Mouse (Mus musculus) T-helper 1 cell (primary cell): ENCODE measurements around the gene Pcsk4.

ENCODE experiments used
- in situ Hi-C: fragments of 300-600 bp; cut with MboI, MseI; formaldehyde crosslinking; loops from one replicate; pipeline ENCODE4 v1.15.1; 2025; ENCODE audit warnings: high pct_unique_total_duplicates

Gene Pcsk4

DNA sequence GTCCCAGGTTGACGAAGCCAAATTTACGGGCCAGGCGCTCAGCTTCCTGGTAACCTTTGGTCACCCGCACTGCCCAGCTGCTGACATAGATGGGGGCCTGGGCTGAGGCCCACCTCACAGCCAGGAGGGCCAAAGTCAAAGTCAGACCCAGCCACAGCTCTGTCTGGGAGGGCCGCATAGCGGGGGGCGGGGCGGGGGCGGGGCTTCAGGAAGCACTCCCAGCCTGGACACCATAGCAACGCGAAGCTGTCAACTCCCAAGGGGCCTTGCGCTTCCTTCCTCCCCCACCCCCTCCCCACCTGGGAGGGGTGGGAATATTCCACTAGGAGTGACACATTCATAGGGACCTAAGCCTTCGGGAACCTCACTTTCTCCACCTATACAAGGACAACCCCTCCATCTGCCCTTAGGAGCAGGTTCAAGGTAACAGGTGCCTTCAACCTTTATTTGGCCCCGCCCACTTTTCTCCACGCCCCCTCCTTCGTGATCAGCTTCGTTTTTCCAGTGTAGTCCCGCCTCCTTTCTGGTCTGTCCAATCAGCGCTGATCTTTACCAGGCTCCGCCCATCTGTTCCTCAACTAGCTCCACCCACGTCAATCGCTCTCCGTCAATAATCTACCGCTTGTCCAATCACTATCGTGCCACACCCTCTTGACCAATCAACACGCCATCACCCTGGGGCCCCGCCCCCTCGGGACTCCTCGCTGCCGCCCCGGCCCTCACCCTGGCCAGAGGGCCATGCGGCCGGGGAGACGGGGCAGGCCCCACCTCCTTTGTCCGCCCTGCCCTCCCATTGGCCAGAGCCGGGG is at the start of gene Pcsk4, which contains the start of gene Reep6:
Gene Pcsk4 (minus strand): TSS at position 226 of the 809 bp plus-strand sequence.
Gene Reep6 (plus strand): TSS at position 681 of the 809 bp plus-strand sequence.
- in situ Hi-C loops = no loop called here

DNA sequence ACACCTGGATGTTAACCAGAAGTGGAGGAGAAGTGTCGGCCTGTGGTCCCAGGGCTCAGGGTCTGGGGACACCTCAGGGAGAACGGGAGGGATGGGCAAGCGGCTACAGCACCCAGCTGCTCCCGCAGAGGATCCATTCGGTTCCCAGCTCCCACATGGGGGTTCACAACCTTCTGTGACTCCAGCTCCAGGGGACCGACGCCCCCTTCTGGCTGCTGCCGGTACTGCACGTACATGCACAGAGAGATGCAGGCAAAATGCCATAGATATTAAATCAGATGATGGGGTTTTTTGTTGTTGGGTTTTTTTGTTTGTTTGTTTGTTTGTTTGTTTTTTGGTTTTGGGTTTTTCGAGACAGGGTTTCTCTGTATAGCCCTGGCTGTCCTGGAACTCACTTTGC is 48.4 kb upstream of the Pcsk4 start:
- in situ Hi-C loops = no loop called here

DNA sequence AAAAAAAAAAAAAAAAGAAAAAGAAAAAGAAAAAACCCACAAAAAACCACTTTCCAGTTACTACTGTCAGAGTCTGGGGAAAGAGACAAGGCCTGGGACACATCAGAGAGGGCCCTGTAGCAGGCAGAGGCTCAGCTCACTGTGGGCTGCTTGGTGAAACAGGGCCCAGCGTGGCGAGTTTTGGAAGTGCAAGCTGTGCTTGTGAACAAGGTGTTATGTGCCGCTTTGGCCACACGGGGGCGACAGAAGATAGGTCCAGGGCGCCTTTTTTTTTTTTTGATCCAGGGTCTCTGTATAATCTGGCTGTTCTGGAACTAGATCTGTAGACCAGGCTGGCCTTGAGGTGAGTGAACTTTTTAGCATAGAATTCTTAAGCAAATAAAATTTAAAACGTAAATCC is 46.9 kb upstream of the Pcsk4 start:
- in situ Hi-C loops = no loop called here

- in situ Hi-C loops = no loop called here
Measured at GRCm38 (mm10) chr10:80374063-80374462, 44.8 kb upstream of the Pcsk4 start.

GRCm38 (mm10) chr10:80372706-80373105 is 43.4 kb upstream of the Pcsk4 start:
- in situ Hi-C loops = no loop called here

- in situ Hi-C loops = no loop called here
Measured at GRCm38 (mm10) chr10:80371983-80372382, 42.7 kb upstream of the Pcsk4 start.

GRCm38 (mm10) chr10:80371411-80371966 is 42.2 kb upstream of the Pcsk4 start:
- in situ Hi-C loops = no loop called here

DNA sequence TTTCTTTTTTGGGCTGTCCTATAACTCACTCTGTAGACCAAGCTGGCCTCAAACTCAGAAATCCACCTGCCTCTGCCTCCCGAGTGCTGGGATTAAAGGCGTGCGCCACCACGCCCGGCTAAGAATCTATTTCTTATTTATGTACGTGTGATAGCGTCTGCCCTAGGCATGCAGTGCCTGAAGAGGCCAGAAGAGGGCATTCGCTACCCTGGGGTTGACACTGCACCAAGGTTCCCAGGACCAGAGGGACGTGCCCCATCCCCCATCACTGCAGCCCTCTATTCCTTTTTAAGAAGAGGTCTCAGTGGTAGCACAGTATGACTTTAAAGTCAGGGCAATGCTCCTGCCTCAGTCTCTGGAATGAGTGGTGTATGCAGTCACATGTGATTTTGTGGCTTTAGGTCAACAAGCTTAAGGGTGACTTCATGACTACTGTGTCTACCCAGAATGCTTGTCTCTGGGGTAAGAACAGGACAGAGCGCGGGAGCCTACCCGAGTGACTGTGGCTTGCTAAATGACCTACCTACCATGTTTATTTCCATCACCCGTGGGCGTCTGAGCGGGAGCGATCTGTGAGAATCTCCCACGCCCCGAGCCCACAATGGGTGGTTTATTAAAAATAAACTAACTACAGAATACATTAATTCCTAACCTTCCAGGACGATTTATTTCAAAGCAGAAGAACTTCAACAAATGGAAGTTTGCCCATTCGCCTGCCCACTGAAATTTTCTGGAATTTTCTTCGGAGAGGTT is 40.9 kb upstream of the Pcsk4 start:
- in situ Hi-C loops = no loop called here

- in situ Hi-C loops = no loop called here
Measured at GRCm38 (mm10) chr10:80368392-80368791, 39.1 kb upstream of the Pcsk4 start.

DNA sequence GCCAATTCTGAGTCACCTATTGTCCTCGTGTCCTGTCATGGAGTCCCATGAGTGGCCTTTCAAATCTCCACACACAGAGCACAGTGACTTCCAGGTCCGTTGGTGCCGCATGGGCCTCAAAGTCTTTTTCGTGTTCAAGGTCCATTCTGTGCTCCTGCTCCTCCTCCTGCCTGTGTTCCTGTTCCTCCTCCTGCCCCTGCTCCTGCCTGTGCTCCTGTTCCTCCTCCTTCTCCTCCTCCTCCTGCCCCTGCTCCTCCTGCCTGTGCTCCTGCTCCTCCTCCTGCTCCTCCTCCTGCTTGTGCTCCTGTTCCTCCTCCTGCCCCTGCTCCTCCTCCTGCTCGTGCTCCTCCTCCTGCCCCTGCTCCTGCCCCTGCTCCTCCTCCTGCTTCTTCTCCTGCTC is 38.7 kb upstream of the Pcsk4 start:
- in situ Hi-C loops = no loop called here

DNA sequence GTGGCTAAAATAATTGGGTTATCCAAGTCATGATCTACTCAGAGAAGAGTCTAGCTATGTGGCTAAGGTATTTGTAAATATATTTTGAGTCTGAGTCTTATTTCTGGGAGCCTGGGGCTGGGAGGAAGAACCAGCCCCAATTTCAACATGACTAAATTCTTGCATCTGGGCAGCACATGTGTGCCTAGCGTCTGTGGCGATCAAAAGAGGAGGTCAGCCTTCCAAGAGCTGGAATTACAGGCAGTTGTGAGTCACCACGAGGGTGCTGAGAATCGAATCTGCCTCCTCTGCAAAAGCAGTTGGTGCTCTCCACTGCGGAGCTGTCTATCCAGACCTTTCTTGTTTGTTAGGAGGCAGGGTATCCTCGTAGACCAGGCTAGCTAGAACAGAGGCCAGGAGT is 36.4 kb upstream of the Pcsk4 start:
- in situ Hi-C loops = no loop called here

DNA sequence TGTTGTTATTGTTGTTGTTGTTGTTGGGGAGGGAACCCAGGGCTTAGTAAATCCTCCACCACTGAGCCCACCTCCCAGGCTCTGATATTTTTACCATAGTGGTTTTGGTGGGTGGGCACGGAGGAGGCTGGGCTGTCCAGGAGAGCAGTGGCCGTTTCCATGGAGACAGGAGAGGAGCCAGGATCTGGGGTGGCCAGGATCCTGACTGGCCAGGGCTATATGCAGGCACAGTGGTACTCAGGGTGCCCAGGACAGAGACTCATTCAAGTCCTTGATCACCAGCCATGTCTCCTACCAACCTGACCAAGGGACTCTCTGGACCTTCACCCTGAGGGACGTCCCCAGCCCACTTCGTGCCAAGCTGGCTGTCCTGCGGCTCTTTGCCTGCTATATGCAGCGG is 34.4 kb upstream of the Pcsk4 start:
- in situ Hi-C loops = no loop called here

DNA sequence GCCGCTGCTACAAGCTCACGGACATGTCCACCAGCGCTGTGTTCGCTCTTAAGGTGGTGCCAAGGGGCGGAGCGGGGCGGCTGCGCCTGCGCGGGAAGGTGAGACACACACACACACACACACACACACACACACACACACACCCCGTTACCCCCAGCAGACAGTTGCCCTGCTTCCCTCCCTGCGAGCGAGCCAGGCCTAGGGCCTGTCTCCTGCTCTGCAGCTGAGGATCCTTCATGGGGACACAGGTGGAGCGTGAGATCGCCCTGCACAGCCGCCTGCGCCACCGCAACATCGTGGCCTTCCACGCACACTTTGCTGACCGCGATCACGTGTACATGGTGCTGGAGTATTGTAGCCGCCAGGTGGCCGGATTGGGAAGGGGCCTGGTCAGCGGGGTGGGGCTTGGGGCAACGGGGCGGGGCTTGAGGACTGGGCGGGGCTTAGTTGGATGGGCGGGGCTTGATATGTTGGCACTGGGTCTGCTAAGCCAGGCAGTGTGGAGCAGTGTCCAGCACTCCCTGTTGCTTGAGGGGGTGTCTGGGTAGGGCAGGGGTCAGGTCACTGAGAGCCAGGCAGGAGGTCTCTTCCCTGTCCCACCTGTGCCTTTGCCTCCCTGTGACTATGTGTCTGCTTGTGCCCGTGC is 28.8 kb upstream of the Pcsk4 start:
- in situ Hi-C loops = no loop called here

DNA sequence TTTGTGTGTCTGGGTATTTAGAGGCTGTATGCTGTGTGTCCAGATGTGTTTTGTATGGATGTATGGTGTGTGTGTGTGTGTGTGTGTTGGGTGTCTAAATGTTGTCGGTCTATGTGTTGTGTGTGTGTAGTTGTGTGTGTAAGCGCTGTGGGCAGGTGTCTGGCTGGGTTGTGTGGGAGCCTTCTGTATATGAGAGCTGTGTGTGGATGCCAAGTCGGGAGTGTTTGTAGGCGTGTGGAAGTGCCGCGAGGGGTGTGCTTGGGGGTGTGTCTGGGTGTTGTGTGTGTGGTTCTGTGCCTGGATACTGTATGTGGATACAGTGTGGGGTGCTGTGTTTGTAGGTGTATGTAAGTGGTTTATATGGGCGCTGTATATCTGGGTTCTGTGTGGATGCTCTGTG is 28.0 kb upstream of the Pcsk4 start:
- in situ Hi-C loops = no loop called here

DNA sequence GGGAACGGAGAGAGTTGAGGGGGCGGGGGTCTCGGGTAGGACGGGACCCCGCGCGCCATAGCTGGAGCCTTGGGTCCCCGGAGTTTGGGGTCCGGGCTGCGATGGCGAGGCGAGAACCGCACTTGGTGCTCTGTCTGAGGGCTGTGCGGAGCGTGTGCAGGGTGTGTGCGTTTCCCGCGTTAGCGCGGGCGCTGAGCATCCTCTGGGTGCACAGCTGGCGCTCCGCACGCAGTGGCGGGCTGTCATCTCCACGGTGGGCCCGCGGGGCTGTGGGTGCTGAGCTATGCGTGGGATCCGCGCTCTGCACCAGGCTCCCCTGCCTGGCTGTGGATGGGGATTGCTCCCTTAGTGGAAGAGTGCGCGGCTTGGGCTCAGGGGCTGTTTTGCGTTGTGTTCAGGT is 27.4 kb upstream of the Pcsk4 start:
- in situ Hi-C loops = no loop called here

DNA sequence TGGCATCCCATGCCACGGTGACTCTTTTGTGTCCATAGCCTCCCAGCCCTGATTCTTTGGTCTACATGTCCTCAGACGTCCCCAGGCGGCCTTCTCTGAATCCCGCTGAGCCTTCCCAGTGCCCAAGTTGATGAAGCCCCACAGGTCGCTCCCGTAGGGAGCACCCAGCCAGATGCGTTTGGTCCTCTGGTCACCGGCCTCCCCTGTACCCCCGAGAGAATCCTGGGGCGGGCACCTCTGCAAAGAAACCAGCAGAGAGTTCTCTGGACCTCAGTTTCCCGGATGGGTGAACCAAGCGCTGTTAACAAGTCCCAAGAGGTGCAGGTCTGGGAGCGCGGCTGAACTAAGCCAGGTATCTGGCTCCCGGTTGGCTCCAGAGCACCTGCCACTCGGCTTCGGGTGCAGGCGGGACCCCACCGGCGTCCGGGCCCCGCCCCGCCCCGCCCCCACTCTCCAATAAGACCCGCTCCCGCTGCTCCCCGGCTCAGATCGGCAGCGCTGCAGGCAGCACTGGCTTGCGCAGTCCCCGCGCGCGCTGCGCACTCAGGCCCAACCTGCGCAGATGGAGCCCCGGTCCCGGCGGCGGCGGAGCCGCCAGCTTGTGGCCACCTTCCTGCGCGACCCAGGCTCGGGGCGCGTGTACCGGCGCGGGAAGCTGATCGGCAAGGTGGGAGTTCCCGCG is 26.8 kb upstream of the Pcsk4 start, which contains the start of gene Plk5:
Gene Plk5 (plus strand): TSS at position 459 of the 682 bp plus-strand sequence.
- in situ Hi-C loops = no loop called here

- in situ Hi-C loops = no loop called here
Measured at GRCm38 (mm10) chr10:80355431-80355830, 26.1 kb upstream of the Pcsk4 start.

DNA sequence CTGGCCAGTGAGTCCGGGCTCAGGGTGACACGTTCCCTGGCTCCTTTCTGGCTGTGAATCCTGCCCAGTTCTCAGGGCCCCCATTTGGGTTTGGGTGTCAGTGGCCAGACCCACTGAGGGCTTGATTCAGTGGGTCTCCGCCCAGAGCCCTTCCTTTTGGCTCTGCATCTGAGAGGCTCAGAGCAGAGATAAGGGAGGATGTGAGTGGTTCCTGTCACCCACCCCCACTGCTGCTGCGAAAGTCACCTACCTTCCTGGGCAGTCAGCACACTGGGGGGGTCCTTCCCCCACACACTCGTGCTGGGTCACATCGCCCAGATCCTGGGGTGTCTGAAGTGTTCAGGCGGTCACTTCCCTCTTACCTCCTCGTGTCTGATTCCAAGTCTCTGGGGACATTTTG is 23.4 kb upstream of the Pcsk4 start:
- in situ Hi-C loops = no loop called here

DNA sequence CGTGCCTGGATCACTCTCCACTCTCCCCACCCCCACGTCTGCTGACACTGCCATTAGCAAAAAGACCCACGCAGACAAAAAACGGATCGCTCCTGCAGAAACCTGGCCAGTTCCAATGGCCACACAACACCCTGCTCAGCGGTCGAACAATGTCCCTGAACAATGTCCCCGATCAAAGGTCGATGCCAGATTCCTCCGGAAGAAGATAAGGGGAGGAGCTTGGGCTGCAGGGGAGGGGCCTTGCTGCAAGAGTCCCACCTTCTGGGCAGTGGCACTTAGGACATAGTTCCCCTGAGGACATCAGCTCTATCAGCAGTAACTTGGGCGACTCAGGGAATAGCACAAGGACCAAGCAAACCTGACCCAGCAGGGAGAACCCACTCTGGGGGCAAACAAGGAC is 22.6 kb upstream of the Pcsk4 start:
- in situ Hi-C loops = no loop called here

- in situ Hi-C loops = no loop called here
Measured at GRCm38 (mm10) chr10:80350292-80350691, 21.0 kb upstream of the Pcsk4 start.

DNA sequence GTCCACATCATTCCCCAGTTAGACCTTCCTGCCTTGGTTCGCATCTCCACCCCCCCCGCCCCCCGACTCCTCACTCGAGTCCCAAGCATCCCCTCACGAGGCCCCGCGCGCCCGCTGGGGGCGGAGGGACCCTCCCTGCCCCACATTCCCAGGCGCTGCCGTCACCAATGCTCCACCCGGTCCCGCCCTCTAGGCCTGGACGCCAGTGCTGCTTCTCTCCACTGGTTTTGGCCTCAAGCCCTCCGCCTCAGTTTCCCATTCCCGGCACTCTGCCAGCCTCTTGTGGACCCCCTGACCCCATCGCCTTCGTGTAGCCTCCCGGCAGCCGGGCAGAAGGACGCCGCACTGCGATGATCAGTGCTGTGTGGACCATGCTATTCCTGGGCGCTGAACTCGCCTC is 19.7 kb upstream of the Pcsk4 start:
- in situ Hi-C loops = no loop called here
